Mouse (Mus musculus): Measurements from ENCODE around the gene Cic.

The Cic gene

GRCm38 (mm10) chr7:25282731-25283211, 15.3 kb downstream of the Cic start:
- DNase-seq (ENCODE audit: low read depth, low spot score): peak; percentile 85

DNA sequence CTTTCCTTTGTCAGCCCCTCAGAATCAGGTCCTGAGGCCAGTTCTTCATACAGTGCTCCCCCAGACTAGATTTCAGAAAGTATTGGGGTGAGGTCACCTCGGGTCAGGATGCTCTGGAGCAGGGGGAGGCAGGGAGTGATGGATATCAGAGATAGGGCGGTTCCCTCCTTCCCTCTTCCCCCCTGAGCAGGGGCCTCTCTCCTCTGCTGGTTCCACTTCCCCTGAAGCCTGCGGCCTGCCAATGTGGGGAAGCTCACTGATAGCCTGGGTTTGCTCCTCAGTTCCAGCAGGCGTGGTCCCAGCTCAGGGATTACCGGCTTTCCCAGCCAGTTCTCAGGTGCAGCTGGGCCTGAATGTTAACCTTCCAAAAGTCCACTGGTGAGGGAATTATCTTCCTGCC, 16.1 kb downstream of the Cic start:
- DNase-seq (ENCODE audit: low read depth, low spot score): no peak

- DNase-seq (ENCODE audit: low read depth, low spot score): no peak
Measured at GRCm38 (mm10) chr7:25284171-25284570, 16.7 kb downstream of the Cic start.

DNA sequence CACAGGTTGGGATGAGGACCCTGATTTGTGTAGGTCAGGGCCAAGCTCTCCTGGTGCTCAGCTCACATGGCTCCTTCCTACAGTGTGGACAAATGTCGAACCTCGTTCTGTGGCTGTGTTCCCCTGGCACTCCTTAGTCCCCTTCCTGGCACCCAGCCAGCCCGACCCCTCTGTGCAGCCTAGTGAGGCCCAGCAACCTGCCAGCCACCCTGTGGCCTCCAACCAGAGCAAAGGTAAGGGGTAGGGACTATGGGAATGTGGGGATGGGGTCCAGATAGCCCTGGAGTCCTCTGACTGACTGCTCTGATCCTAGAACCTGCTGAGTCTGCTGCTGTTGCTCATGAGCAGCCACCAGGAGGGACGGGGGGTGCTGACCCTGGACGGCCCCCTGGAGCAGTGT, 17.3 kb downstream of the Cic start:
- no peak for DNase-seq (ENCODE audit: low read depth, low spot score)

GRCm38 (mm10) chr7:25285511-25286238, 18.2 kb downstream of the Cic start:
- DNase-seq (ENCODE audit: low read depth, low spot score): no peak

DNA sequence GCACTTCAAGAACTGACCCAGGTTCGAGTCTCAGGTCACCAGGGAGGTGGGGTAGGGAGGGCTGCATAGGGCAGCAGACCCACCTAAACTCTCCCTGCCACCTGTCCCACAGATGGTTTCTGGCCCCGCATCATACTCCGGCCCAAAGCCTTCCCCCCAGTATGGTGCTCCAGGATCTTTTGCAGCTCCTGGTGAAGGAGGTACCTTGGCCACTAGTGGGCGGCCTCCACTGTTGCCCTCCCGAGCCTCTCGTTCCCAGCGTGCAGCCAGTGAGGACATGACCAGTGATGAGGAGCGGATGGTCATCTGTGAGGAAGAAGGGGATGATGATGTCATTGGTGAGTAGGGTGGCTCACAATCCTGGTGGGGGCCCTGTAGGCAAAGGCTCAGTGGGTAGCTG, 19.5 kb downstream of the Cic start:
- DNase-seq (ENCODE audit: low read depth, low spot score): no peak

GRCm38 (mm10) chr7:25288011-25288410, 20.5 kb downstream of the Cic start:
- no peak for DNase-seq (ENCODE audit: low read depth, low spot score)

DNA sequence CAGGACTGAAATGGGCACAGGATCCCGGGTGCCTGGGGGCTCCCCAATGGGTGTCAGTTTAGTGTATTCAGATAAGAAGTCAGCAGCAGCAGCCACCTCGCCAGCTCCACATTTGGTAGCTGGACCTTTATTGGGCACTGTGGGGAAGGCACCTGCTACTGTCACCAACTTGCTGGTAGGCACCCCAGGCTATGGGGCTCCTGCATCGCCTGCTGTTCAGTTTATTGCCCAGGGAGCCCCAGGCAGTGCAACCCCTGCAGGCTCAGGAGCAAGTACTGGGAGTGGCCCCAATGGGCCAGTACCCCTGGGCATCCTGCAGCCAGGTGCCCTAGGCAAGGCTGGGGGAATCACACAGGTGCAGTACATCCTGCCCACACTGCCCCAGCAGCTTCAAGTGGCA, 21.2 kb downstream of the Cic start:
- DNase-seq (ENCODE audit: low read depth, low spot score): no peak

- peak; percentile 57 for DNase-seq (ENCODE audit: low read depth, low spot score)
Measured at GRCm38 (mm10) chr7:25289925-25290324, 22.4 kb downstream of the Cic start.

DNA sequence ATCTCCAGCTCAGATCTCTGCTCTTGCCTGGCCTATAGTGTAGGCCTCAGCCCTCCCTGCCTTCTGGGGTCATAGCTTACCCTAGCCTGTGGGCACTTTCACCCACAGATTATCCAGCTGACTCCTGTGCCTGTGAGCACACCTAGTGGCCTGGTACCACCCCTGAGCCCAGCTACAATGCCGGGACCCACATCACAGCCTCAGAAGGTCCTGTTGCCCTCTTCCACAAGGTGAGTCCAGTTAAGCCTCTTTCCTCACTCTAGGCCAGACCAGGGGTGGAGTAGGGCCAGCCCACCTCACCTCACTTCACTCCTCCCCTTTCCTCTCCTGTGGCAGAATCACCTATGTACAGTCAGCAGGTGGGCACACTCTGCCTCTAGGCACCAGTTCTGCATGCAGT, 23.0 kb downstream of the Cic start:
- DNase-seq (ENCODE audit: low read depth, low spot score): no peak

DNA sequence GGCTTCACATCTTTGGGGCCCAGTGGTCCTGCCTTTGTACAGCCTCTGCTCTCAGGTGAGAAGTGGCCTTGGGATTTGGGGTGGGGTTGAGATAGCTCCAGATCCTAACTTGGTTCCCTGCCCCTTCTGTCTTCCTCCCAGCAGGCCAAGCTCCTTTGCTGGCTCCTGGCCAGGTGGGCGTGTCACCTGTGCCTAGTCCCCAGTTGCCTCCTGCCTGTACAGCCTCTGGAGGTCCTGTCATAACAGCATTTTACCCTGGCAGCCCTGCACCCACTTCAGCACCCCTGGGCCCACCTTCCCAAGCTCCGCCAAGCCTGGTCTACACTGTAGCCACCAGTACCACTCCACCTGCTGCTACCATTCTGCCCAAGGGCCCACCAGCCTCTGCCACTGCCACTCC, 23.4 kb downstream of the Cic start:
- DNase-seq (ENCODE audit: low read depth, low spot score): peak; percentile 73

- no peak for DNase-seq (ENCODE audit: low read depth, low spot score)
Measured at GRCm38 (mm10) chr7:25292107-25292506, 24.6 kb downstream of the Cic start.

DNA sequence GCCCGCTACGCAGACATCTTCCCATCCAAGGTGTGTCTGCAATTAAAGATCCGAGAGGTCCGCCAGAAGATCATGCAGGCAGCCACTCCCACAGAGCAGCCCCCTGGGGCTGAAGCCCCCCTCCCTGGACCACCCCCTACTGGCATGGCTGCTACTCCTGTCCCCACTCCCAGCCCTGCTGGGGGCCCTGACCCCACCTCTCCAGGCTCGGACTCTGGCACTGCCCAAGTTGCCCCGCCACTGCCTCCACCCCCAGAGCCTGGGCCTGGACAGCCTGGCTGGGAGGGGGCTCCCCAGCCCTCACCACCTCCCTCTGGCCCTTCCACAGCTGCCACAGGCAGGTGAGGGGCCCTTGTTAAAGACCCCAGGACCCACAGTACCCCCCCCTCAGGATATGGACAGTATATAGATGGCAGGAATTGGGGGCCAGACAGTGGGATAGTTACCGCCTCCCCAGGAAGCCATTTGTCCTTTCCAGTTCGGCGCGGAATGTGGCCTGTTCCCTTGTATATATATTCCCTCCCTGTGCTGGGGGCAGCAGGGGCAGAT, 25.8 kb downstream of the Cic start:
- DNase-seq (ENCODE audit: low read depth, low spot score): no peak

DNA sequence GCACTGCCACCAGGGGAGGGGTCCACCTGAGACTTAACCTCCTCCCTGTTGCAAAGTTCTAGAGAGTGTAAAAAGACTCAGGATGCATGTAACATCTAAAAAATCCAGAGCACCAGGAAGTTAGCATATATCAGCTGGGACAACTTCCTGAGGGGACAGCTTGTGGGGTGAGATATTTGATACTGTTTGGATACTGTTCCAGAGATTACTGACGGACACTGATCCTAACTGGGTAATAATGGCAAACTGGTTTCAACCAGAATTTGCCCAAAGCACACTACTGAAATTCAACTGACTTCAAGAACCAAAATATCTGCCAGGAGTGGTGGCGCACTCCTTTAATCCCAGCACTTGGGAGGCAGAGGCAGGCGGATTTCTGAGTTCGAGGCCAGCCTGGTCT, 27.0 kb downstream of the Cic start:
- no peak for DNase-seq (ENCODE audit: low read depth, low spot score)

- no peak for DNase-seq (ENCODE audit: low read depth, low spot score)
Measured at GRCm38 (mm10) chr7:25294960-25295722, 27.6 kb downstream of the Cic start.

GRCm38 (mm10) chr7:25296945-25297453, 29.5 kb downstream of the Cic start:
- DNase-seq (ENCODE audit: low read depth, low spot score): peak; percentile 60

DNA sequence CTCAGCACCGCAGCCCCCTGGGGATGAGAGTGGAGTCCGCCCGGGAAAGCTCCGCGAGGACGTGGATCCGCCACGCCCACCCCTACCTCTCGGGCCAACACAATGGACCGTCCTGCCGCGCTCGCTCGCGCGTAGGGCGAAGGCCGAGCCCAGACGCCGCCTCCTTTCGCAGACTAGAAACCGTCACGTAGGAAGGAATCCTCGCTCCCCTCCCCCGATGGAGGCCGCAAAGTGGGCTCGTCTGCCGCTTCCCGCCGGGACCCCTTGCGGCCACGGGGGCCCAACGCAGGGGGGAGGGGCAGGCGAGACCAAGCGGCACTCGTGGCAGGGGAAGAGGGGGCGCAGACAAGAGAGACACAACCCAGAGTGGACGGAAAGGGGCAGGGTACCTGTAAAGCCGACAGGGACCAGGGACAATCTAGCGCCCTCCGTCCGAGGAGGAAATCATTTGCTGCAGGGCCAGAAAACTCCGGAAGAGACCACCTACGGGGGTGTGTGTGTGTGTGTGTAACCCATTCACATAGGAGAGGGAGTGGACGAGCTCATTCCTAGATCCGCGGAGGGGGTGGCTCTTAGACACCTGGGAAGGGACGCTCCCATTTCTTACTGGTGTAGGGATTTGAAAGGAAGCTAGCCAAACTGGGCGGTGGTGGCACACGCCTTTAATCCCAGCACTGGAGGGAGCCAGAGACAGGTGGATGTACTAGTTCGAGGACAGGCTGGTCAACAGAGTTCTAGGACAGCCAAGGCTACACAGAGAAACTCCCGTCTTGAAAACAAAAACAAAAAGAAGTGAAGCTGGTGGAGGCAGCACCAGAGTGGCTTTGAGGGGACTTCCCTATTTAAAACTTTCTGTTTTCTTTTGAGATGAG, 30.2 kb downstream of the Cic start, which contains the start of gene Pafah1b3:
TSS of gene Pafah1b3 (minus strand) at position 533 of the 872 bp plus-strand sequence.
- DNase-seq (ENCODE audit: low read depth, low spot score): peak; percentile 99

- DNase-seq (ENCODE audit: low read depth, low spot score): peak; percentile 98
Measured at GRCm38 (mm10) chr7:25301063-25301462, 33.6 kb downstream of the Cic start, which contains the start of gene Prr19. Prr19 (plus strand) TSS chr7:25301411.

- DNase-seq (ENCODE audit: low read depth, low spot score): no peak
Measured at GRCm38 (mm10) chr7:25303003-25303684, 35.6 kb downstream of the Cic start.

DNA sequence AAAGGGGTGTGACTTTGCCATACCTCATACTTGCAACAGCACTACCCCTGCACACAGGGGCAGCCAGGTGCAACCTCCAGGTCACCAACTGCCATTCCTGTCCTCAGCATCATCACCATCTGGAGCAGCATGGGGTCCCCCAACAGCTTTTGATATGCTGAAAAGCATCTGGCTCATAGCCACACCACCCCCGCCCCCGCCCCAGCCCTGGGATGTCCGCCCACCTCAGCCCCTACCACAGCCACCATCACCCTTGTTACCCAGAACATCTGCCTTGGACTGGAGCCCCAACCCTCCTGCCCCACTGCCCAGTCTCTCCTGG, 36.1 kb downstream of the Cic start:
- DNase-seq (ENCODE audit: low read depth, low spot score): peak; percentile 73

DNA sequence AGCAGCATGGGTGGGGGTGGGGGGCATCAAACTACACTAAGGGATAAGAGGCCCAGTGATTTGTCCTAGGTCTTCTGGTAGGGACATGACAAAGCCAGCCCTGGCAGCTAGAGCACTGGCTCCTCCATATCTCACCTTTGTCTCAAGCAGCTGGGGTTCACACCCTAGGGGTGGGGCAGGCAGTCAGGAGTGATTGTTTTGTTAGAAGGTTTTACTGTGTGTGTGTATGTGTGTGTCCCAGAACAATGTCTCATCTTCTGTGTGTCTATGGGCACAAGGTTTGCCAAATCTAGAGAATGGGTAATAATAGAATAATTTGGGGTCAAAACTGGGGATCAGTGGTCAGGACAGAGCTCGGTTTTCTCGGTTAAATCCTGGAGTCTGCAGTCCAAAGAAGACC, 38.0 kb downstream of the Cic start:
- peak; percentile 53 for DNase-seq (ENCODE audit: low read depth, low spot score)
